Mouse (Mus musculus): ENCODE data around the gene Gpr45. TPM values are rescaled to one million over a fixed set of nuclear protein-coding genes. Genes with fewer than 3 reads are reported as not detected.
"Not testable (repeated sequence)": the region's sequence is repeated elsewhere in the genome, so short reads cannot be mapped to it uniquely, and the experiment has no call there.

The Gpr45 gene
- polyA plus RNA-seq, 1 experiment, result 0.48 TPM

GRCm38 (mm10) chr1:42988996-42989395 lies 36.3 kb downstream of the Gpr45 start:
- Histone ChIP-seq H3K4me1 (ENCODE audit: control insufficient read depth, insufficient read depth, insufficient read length, low read length) (no peaks in the 10 kb centered on the region), H3K27me3 (ENCODE audit: control insufficient read depth, insufficient read depth, low read length) (no peaks in the 10 kb centered on the region), H3K36me3 (ENCODE audit: control insufficient read depth, insufficient read depth, low read length) (no peaks in the 10 kb centered on the region), H3K27ac (ENCODE audit: insufficient read depth, low read depth, low read length) (no peak overlapping the region), H3K4me3 (ENCODE audit: low read depth, low read length) (no peak overlapping the region)
- TF ChIP-seq CTCF (IDR thresholded peaks at IDR 0.05; ENCODE audit: extremely low read depth, insufficient read length, insufficient replicate concordance, low read depth, low read length), result no peak
- TF ChIP-seq POLR2A (IDR thresholded peaks at IDR 0.05; ENCODE audit: low read depth, low read length), result no peak
- 76% methylated on average over 2 of the region's 2 CpGs for WGBS

- no peaks in the 10 kb centered on the region for H3K4me1 ChIP-seq (ENCODE audit: control insufficient read depth, insufficient read depth, insufficient read length, low read length)
- 61% methylated on average over 13 of the region's 13 CpGs for WGBS
- no peak for TF ChIP-seq POLR2A (IDR thresholded peaks at IDR 0.05; ENCODE audit: low read depth, low read length)
- no peak for TF ChIP-seq CTCF (IDR thresholded peaks at IDR 0.05; ENCODE audit: extremely low read depth, insufficient read length, insufficient replicate concordance, low read depth, low read length)
- H3K4me3 ChIP-seq (ENCODE audit: low read depth, low read length), result no peak overlapping the region
- no peak overlapping the region for H3K27ac ChIP-seq (ENCODE audit: insufficient read depth, low read depth, low read length)
- no peaks in the 10 kb centered on the region for H3K27me3 ChIP-seq (ENCODE audit: control insufficient read depth, insufficient read depth, low read length)
- H3K36me3 ChIP-seq (ENCODE audit: control insufficient read depth, insufficient read depth, low read length), result no peaks in the 10 kb centered on the region
Observed at GRCm38 (mm10) chr1:43006051-43006514, 53.4 kb downstream of the Gpr45 start.

- Histone ChIP-seq H3K4me1 (ENCODE audit: control insufficient read depth, insufficient read depth, insufficient read length, low read length) (no peaks in the 10 kb centered on the region), H3K4me3 (ENCODE audit: low read depth, low read length) (no peak overlapping the region), H3K36me3 (ENCODE audit: control insufficient read depth, insufficient read depth, low read length) (no peaks in the 10 kb centered on the region), H3K27ac (ENCODE audit: insufficient read depth, low read depth, low read length) (no peak overlapping the region), H3K27me3 (ENCODE audit: control insufficient read depth, insufficient read depth, low read length) (no peaks in the 10 kb centered on the region)
- 72% methylated on average over 4 of the region's 4 CpGs for WGBS
- no peak for TF ChIP-seq POLR2A (IDR thresholded peaks at IDR 0.05; ENCODE audit: low read depth, low read length)
- TF ChIP-seq CTCF (IDR thresholded peaks at IDR 0.05; ENCODE audit: extremely low read depth, insufficient read length, insufficient replicate concordance, low read depth, low read length), result no peak
Observed at GRCm38 (mm10) chr1:43006524-43006923, 53.9 kb downstream of the Gpr45 start.

- H3K4me3 ChIP-seq (ENCODE audit: low read depth, low read length), result no peak overlapping the region
- H3K27ac ChIP-seq (ENCODE audit: insufficient read depth, low read depth, low read length), result no peak overlapping the region
- no peaks in the 10 kb centered on the region for H3K36me3 ChIP-seq (ENCODE audit: control insufficient read depth, insufficient read depth, low read length)
- H3K4me1 ChIP-seq (ENCODE audit: control insufficient read depth, insufficient read depth, insufficient read length, low read length), result no peaks in the 10 kb centered on the region
- H3K27me3 ChIP-seq (ENCODE audit: control insufficient read depth, insufficient read depth, low read length), result no peaks in the 10 kb centered on the region
- TF ChIP-seq POLR2A (IDR thresholded peaks at IDR 0.05; ENCODE audit: low read depth, low read length) (no peak), CTCF (IDR thresholded peaks at IDR 0.05; ENCODE audit: extremely low read depth, insufficient read length, insufficient replicate concordance, low read depth, low read length) (no peak)
- WGBS, result 88% methylated on average over 4 of the region's 4 CpGs
Observed at GRCm38 (mm10) chr1:43010461-43010860, 57.8 kb downstream of the Gpr45 start.

- H3K36me3 ChIP-seq (ENCODE audit: control insufficient read depth, insufficient read depth, low read length); H3K4me1 ChIP-seq (ENCODE audit: control insufficient read depth, insufficient read depth, insufficient read length, low read length); H3K27ac ChIP-seq (ENCODE audit: insufficient read depth, low read depth, low read length); H3K27me3 ChIP-seq (ENCODE audit: control insufficient read depth, insufficient read depth, low read length); H3K4me3 ChIP-seq (ENCODE audit: low read depth, low read length): not testable (repeated sequence)
- WGBS, result 86% methylated on average over 7 of the region's 7 CpGs
Observed at GRCm38 (mm10) chr1:43015153-43015685, 62.5 kb downstream of the Gpr45 start.

GRCm38 (mm10) chr1:43036014-43036413 lies 83.3 kb downstream of the Gpr45 start:
- Histone ChIP-seq H3K4me1 (ENCODE audit: control insufficient read depth, insufficient read depth, insufficient read length, low read length) (no peaks in the 10 kb centered on the region), H3K27ac (ENCODE audit: insufficient read depth, low read depth, low read length) (no peak overlapping the region), H3K36me3 (ENCODE audit: control insufficient read depth, insufficient read depth, low read length) (no peaks in the 10 kb centered on the region), H3K4me3 (ENCODE audit: low read depth, low read length) (no peak overlapping the region), H3K27me3 (ENCODE audit: control insufficient read depth, insufficient read depth, low read length) (no peaks in the 10 kb centered on the region)
- TF ChIP-seq CTCF (IDR thresholded peaks at IDR 0.05; ENCODE audit: extremely low read depth, insufficient read length, insufficient replicate concordance, low read depth, low read length), result no peak
- no peak for TF ChIP-seq POLR2A (IDR thresholded peaks at IDR 0.05; ENCODE audit: low read depth, low read length)
- WGBS, result 85% methylated on average over 7 of the region's 7 CpGs

GRCm38 (mm10) chr1:43042271-43042670 lies 89.6 kb downstream of the Gpr45 start:
- 45% methylated on average over 6 of the region's 6 CpGs for WGBS
- no peaks in the 10 kb centered on the region for H3K27me3 ChIP-seq (ENCODE audit: control insufficient read depth, insufficient read depth, low read length)
- H3K4me3 ChIP-seq (ENCODE audit: low read depth, low read length), result no peak overlapping the region
- H3K27ac ChIP-seq (ENCODE audit: insufficient read depth, low read depth, low read length), result no peak overlapping the region
- TF ChIP-seq CTCF (IDR thresholded peaks at IDR 0.05; ENCODE audit: extremely low read depth, insufficient read length, insufficient replicate concordance, low read depth, low read length) (0 out of 2 replicates have a peak, but pooled peaks have one; percentile 4), POLR2A (IDR thresholded peaks at IDR 0.05; ENCODE audit: low read depth, low read length) (no peak)
- H3K4me1 ChIP-seq (ENCODE audit: control insufficient read depth, insufficient read depth, insufficient read length, low read length), result no peaks in the 10 kb centered on the region
- H3K36me3 ChIP-seq (ENCODE audit: control insufficient read depth, insufficient read depth, low read length), result no peaks in the 10 kb centered on the region
